Mouse (Mus musculus) embryonic facial prominence, embryonic 15.5 days (tissue): ENCODE results near the gene Serpina3b. TPM values are rescaled to one million over a fixed set of nuclear protein-coding genes. Genes with fewer than 3 reads are reported as not detected.

Experiments used
- ATAC-seq: fragments of 200-750 bp; cut with Nextera tagmentation; 2 replicates; pipeline ENCODE4 v1.8.0; 2017; ENCODE audit warnings: low read depth, moderate TSS enrichment; ENCODE audit not compliant: insufficient number of reproducible peaks, low FRiP score, low TSS enrichment
- H3K27ac ChIP-seq: fragments of 300-500 bp; sonication (generic); replicated peaks from 2 replicates; pipeline ENCODE4 v1.5.1; 2015; ENCODE audit warnings: mild to moderate bottlenecking, inconsistent platforms
- H3K27me3 ChIP-seq: fragments of 300-500 bp; sonication (generic); 2 replicates; pipeline ENCODE4 v1.6.1; 2015; ENCODE audit warnings: inconsistent platforms
- H3K36me3 ChIP-seq: fragments of 300-500 bp; sonication (generic); 2 replicates; pipeline ENCODE4 v1.6.1; 2015; ENCODE audit warnings: mild to moderate bottlenecking, inconsistent platforms
- H3K4me1 ChIP-seq: fragments of 300-500 bp; sonication (generic); 2 replicates; pipeline ENCODE4 v1.6.1; 2015; ENCODE audit warnings: inconsistent platforms
- H3K4me2 ChIP-seq: fragments of 300-500 bp; sonication (generic); replicated peaks from 2 replicates; pipeline ENCODE4 v1.6.1; 2015; ENCODE audit warnings: mild to moderate bottlenecking, inconsistent platforms
- H3K4me3 ChIP-seq: fragments of 300-500 bp; sonication (generic); replicated peaks from 2 replicates; pipeline ENCODE4 v1.5.1; 2015; ENCODE audit warnings: mild to moderate bottlenecking, inconsistent platforms
- H3K9ac ChIP-seq: fragments of 300-500 bp; sonication (generic); 2 replicates; pipeline ENCODE4 v1.6.1; 2015; ENCODE audit warnings: inconsistent platforms
- H3K9me3 ChIP-seq: fragments of 300-500 bp; sonication (generic); replicated peaks from 2 replicates; pipeline ENCODE4 v1.6.1; 2016; ENCODE audit warnings: inconsistent platforms
- WGBS: fragments of 180-500 bp; shearing (Covaris S2); methylation state at CpG from one replicate; pipeline ENCODE4 v1.1.7; 2015; 5-methylcytosine and 5-hydroxymethylcytosine counted together
- polyA plus RNA-seq: library from polyadenylated mRNA; unstranded; fragments of >200 nt; fragmentation: Nextera tagmentation; extraction: Ambion mirVana; gene quantifications from 2 replicates; pipeline ENCODE4 v1.2.1, GENCODE M21; 2015

The Serpina3b gene
- polyA plus RNA-seq, 1 experiment from 2014 or later = not detected

DNA sequence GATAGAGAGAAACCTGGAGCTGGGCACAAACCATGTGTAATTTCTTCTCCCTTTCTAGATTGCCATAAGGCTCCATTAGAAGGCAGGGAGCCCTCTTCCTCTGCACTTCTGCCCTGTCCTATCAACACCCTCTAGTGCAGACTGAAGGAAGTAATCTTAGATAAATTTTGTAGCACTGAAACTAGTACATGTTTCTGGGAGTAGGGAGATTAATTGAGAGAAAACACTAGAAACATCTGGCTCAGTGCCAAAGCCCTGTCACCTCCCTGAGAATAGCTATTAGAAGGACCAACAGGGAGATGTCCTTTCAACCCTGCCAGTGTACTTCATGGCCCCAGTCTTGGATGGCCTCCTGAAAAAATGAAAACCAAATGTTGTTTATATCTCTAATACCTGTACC is 50.8 kb downstream of the Serpina3b start:
- H3K9ac ChIP-seq = no peak overlapping the region
- H3K27ac ChIP-seq = no peak overlapping the region
- no peak overlapping the region for H3K4me3 ChIP-seq
- H3K27me3 ChIP-seq = no peaks in the 10 kb centered on the region
- no peak overlapping the region for H3K4me2 ChIP-seq
- no peaks in the 10 kb centered on the region for H3K36me3 ChIP-seq
- no peak for ATAC-seq
- H3K9me3 ChIP-seq = no peaks in the 10 kb centered on the region
- H3K4me1 ChIP-seq = no peaks in the 10 kb centered on the region

DNA sequence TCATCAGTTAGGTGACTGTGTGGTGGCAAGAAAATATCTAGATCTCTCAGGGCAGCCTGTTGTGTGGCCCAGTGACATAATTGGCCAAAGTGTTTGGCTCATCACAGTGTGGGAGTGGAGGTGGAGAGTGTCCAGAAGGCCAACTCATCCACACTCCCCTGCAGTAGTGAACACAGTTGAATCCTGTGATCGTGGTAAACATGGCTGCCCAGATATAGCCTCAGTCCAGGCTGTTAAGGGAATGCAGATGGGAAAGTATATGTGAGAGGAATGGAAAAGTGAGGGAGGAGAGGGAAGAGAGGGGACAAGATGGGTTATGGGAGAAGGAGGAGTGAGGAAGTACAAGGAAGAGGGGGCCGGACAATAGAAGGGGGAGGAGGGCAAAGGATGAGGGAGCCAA is 51.2 kb downstream of the Serpina3b start:
- no peaks in the 10 kb centered on the region for H3K4me1 ChIP-seq
- no peaks in the 10 kb centered on the region for H3K27me3 ChIP-seq
- no peak overlapping the region for H3K4me3 ChIP-seq
- no peak overlapping the region for H3K4me2 ChIP-seq
- no peaks in the 10 kb centered on the region for H3K36me3 ChIP-seq
- WGBS = 74% methylated on average over 2 of the region's 2 CpGs
- H3K27ac ChIP-seq = no peak overlapping the region
- no peak overlapping the region for H3K9ac ChIP-seq
- ATAC-seq = no peak
- no peaks in the 10 kb centered on the region for H3K9me3 ChIP-seq

GRCm38 (mm10) chr12:104185046-104185445 is 57.2 kb downstream of the Serpina3b start:
- no peaks in the 10 kb centered on the region for H3K36me3 ChIP-seq
- H3K27ac ChIP-seq = no peak overlapping the region
- no peak overlapping the region for H3K9ac ChIP-seq
- H3K4me3 ChIP-seq = no peak overlapping the region
- no peaks in the 10 kb centered on the region for H3K27me3 ChIP-seq
- no peaks in the 10 kb centered on the region for H3K9me3 ChIP-seq
- ATAC-seq = no peak
- 70% methylated on average over 4 of the region's 4 CpGs for WGBS
- H3K4me2 ChIP-seq = no peak overlapping the region
- H3K4me1 ChIP-seq = no peaks in the 10 kb centered on the region

DNA sequence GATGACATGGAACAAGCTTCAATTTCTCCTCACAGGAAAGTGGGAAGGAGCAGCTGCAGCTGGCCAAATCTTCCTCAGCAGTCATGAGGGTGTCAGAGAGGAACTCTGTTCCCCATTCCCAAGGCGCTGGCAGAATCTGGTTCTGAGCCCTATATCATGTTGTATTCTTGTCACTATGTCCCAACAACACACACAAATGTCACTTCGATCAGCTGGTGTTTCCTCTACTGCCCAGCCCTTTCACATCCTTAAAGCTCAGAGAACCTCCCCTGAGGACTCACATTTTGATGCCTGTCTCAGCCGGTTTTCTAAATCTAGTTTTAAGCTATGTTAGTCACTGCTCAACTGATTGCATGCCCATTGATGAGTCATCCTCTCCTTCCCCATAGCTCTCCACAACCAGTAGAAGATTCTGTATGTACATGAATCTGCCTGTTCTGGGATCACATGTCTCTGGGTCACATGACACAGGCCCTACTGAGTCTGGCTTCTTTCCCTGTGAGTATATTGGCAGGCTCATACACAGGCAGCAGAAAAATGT is 58.3 kb downstream of the Serpina3b start:
- no peaks in the 10 kb centered on the region for H3K9me3 ChIP-seq
- no peak overlapping the region for H3K27ac ChIP-seq
- ATAC-seq = 0 out of 2 replicates have a peak, but pooled peaks have one; percentile 19
- 75% methylated on average over 3 of the region's 3 CpGs for WGBS
- H3K27me3 ChIP-seq = no peaks in the 10 kb centered on the region
- H3K4me3 ChIP-seq = no peak overlapping the region
- H3K9ac ChIP-seq = no peak overlapping the region
- no peaks in the 10 kb centered on the region for H3K4me1 ChIP-seq
- H3K4me2 ChIP-seq = no peak overlapping the region
- no peaks in the 10 kb centered on the region for H3K36me3 ChIP-seq

Other genes starting within 250 kb of the Serpina3b start
- not detected in 2 replicates for gene Serpina1c, start 223.1 kb upstream of the Serpina3b start, polyA plus RNA-seq
- gene Serpina1e, start 169.0 kb upstream of the Serpina3b start, polyA plus RNA-seq = 0.19 TPM in 1 of 2 replicates, not detected in the other
- gene Serpina11, start 138.0 kb upstream of the Serpina3b start, polyA plus RNA-seq = not detected in 2 replicates
- 2.1 and 3.8 TPM in 2 replicates for gene Serpina9, start 114.2 kb upstream of the Serpina3b start, polyA plus RNA-seq
- gene Serpina12, start 83.6 kb upstream of the Serpina3b start, polyA plus RNA-seq = 0.16 and 0.38 TPM in 2 replicates
- not detected in 2 replicates for gene Serpina5, start 26.9 kb upstream of the Serpina3b start, polyA plus RNA-seq
- not detected in 2 replicates for gene Serpina3a, start 15.3 kb upstream of the Serpina3b start, polyA plus RNA-seq
- gene Serpina3c, start 25.9 kb downstream of the Serpina3b start, polyA plus RNA-seq = 0.12 TPM in 1 of 2 replicates, not detected in the other
- not detected in 2 replicates for gene Serpina3f, start 86.5 kb downstream of the Serpina3b start, polyA plus RNA-seq
- 0.63 and 0.83 TPM in 2 replicates for gene Serpina3g, start 108.2 kb downstream of the Serpina3b start, polyA plus RNA-seq
- 1.1 and 1.3 TPM in 2 replicates for gene Serpina3i, start 135.1 kb downstream of the Serpina3b start, polyA plus RNA-seq
- gene Serpina3j, start 186.6 kb downstream of the Serpina3b start, polyA plus RNA-seq = 0.17 TPM in 1 of 2 replicates, not detected in the other
- gene Serpina3k, start 210.5 kb downstream of the Serpina3b start, polyA plus RNA-seq = not detected in 2 replicates
- not detected in 2 replicates for gene Serpina3m, start 210.5 kb downstream of the Serpina3b start, polyA plus RNA-seq